Mouse (Mus musculus) forebrain, postnatal 0 days (tissue): ENCODE results near the gene Ephb4. TPM values are rescaled to one million over a fixed set of nuclear protein-coding genes. Genes with fewer than 3 reads are reported as not detected.

Experiments
- ATAC-seq: fragments of 200-750 bp; cut with Nextera tagmentation; 2 replicates; pipeline ENCODE4 v1.8.0; 2017; ENCODE audit warnings: mild to moderate bottlenecking, moderate library complexity
- DNase-seq: peaks from one replicate; pipeline ENCODE4 v3.0.0-alpha.2; 2015
- H3K27ac ChIP-seq: fragments of 300-500 bp; sonication (generic); 2 replicates; pipeline ENCODE4 v1.5.1; 2014; ENCODE audit warnings: low read depth, mild to moderate bottlenecking, antibody characterized with exemption, low read length, moderate library complexity, mixed read lengths
- H3K27me3 ChIP-seq: fragments of 300-500 bp; sonication (generic); 2 replicates; pipeline ENCODE4 v1.6.1; 2014; ENCODE audit warnings: mild to moderate bottlenecking, low read length, mixed read lengths; ENCODE audit not compliant: insufficient read depth
- H3K36me3 ChIP-seq: fragments of 300-500 bp; sonication (generic); 2 replicates; pipeline ENCODE4 v1.6.1; 2014; ENCODE audit warnings: mild to moderate bottlenecking, moderate library complexity; ENCODE audit not compliant: insufficient read depth
- H3K4me1 ChIP-seq: fragments of 300-500 bp; sonication (generic); 2 replicates; pipeline ENCODE4 v1.6.1; 2014; ENCODE audit warnings: antibody characterized with exemption; ENCODE audit not compliant: insufficient read depth
- H3K4me2 ChIP-seq: fragments of 300-500 bp; sonication (generic); 2 replicates; pipeline ENCODE4 v1.6.1; 2014; ENCODE audit warnings: low read depth, mild to moderate bottlenecking, moderate library complexity
- H3K4me3 ChIP-seq: fragments of 300-500 bp; sonication (generic); 2 replicates; pipeline ENCODE4 v1.5.1; 2014; ENCODE audit warnings: low read depth, low read length, mixed read lengths
- H3K9ac ChIP-seq: fragments of 300-500 bp; sonication (generic); 2 replicates; pipeline ENCODE4 v1.6.1; 2014; ENCODE audit warnings: mild to moderate bottlenecking
- H3K9me3 ChIP-seq: fragments of 300-500 bp; sonication (generic); 2 replicates; pipeline ENCODE4 v1.6.1; 2016; ENCODE audit warnings: low read length
- CTCF ChIP-seq: sonication (generic); IDR thresholded peaks from 2 replicates; pipeline ENCODE4 v1.5.1; 2016; ENCODE audit warnings: antibody characterized with exemption, control low read depth, low read depth
- WGBS: fragments of 180-500 bp; shearing (Covaris S2); extraction: QIAGEN DNeasy Blood & Tissue Kit; methylation state at CpG from one replicate; pipeline ENCODE4 v1.1.7; 2014; 5-methylcytosine and 5-hydroxymethylcytosine counted together
- polyA plus RNA-seq: library from polyadenylated mRNA; unstranded; fragments of >200 nt; fragmentation: Nextera tagmentation; extraction: Ambion mirVana; gene quantifications from 2 replicates; pipeline ENCODE4 v1.2.1, GENCODE M21; 2015
- total RNA-seq: library from RNA; depleted of rRNA; stranded (reverse); fragments of >200 nt; gene quantifications from 2 replicates; pipeline ENCODE4 v1.2.3, GENCODE M21; 2014

Gene Ephb4
- total and polyA plus RNA-seq, 2 experiments from 2014 or later = 4.9 to 12.7 TPM

DNA sequence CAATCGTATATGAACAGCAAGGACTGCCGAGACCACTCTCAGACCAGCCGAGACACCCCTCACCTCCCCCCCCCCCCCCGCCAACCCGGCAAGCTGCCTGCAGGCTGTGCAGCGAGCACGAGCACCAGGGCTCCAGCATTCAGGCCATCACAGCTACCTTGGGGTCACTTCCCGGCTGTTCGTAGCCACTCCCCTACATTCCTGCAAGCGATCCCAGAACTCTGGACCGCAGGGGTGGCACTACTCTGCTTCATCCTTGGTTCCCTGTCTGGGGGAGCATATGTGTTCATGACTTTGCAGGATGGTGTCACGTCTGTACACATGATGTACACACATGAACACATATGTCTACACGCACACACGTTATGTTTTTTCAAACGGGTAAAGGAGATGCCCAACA is 27.7 kb downstream of the Ephb4 start:
- no peak for DNase-seq
- H3K27ac ChIP-seq = no peak overlapping the region

DNA sequence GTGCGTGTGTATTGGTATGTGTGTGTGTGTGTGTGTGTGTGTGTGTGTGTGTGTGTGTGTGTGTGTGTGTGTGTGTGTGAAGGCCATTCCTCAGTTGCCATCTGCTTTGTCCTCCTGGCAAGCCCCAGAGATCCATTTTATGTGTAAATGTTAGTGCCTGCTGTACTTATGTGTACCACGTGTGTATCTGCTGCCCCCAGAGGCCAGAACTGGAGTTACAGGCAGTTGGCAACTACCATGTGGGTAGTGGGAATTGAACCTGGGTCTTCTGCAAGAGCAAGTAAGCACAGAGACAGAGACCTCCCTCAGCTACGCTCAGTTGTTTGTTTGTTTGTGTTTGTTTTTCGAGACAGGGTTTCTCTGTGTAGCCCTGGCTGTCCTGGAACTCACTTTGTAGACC is 31.2 kb downstream of the Ephb4 start:
- Histone ChIP-seq H3K4me2 (no peak overlapping the region), H3K36me3 (no peaks in the 10 kb centered on the region), H3K27ac (no peak overlapping the region), H3K4me3 (no peak overlapping the region), H3K27me3 (no peaks in the 10 kb centered on the region), H3K4me1 (no peaks in the 10 kb centered on the region), H3K9me3 (no peaks in the 10 kb centered on the region), H3K9ac (no peak overlapping the region)
- peak; percentile 53 for DNase-seq
- TF ChIP-seq CTCF = peak; percentile 71
- WGBS = 51% methylated on average over 4 of the region's 4 CpGs
- ATAC-seq = no peak

More for the DNA sequence above, 27.7 kb downstream of the Ephb4 start:
- no peak for TF ChIP-seq CTCF
- no peaks in the 10 kb centered on the region for H3K9me3 ChIP-seq
- H3K9ac ChIP-seq = no peak overlapping the region
- H3K36me3 ChIP-seq = 0 out of 2 replicates have a peak, but pooled peaks cover 2% of the 10 kb centered on the region
- no peak for ATAC-seq
- 33% methylated on average over 11 of the region's 15 CpGs for WGBS
- H3K4me2 ChIP-seq = no peak overlapping the region
- no peaks in the 10 kb centered on the region for H3K27me3 ChIP-seq
- no peaks in the 10 kb centered on the region for H3K4me1 ChIP-seq
- no peak overlapping the region for H3K4me3 ChIP-seq

DNA sequence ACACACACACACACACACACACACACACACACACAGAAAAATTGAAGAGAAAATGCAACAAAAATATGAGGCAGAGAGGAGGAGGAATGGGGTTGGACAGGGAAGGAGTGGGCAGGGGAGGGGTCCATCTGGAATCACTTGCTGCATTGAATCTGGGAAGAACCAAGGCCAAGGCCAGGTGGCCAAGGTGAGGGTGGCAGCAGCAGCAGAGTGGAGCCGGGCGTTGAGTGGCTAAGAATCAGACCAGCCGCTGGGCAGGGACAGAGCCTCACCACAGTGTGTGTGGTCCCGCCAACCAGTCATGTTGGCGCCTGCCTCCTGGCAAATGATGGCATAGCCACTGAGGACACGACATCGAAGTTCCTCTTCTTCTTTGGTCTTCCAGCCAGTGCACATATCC is 33.5 kb downstream of the Ephb4 start:
- no peak overlapping the region for H3K4me2 ChIP-seq
- H3K9me3 ChIP-seq = no peaks in the 10 kb centered on the region
- no peak overlapping the region for H3K9ac ChIP-seq
- no peak for DNase-seq
- 77% methylated on average over 7 of the region's 7 CpGs for WGBS
- H3K27me3 ChIP-seq = no peaks in the 10 kb centered on the region
- no peak overlapping the region for H3K27ac ChIP-seq
- no peak overlapping the region for H3K4me3 ChIP-seq
- no peak for ATAC-seq
- no peaks in the 10 kb centered on the region for H3K36me3 ChIP-seq
- TF ChIP-seq CTCF = no peak
- H3K4me1 ChIP-seq = no peaks in the 10 kb centered on the region

DNA sequence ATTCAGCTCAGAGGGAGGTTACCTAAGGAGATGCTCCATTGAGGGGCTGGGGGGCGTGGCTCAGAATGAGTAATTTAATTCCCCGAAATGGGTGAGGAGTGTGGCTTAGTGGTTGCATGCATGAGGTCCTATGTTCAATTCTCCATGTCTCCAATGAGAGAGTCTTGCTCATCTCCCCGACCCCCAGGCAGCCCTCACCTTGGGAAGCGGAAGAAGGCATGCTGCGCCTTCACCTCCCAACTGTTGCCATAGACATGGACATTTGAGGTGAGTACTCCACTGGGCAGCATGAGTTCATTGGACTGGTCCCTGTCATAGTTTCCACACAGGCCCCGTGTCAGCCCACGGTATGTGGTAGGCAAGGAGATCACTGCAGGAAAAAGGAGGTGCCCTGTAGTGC is 36.8 kb downstream of the Ephb4 start:
- no peaks in the 10 kb centered on the region for H3K9me3 ChIP-seq

DNA sequence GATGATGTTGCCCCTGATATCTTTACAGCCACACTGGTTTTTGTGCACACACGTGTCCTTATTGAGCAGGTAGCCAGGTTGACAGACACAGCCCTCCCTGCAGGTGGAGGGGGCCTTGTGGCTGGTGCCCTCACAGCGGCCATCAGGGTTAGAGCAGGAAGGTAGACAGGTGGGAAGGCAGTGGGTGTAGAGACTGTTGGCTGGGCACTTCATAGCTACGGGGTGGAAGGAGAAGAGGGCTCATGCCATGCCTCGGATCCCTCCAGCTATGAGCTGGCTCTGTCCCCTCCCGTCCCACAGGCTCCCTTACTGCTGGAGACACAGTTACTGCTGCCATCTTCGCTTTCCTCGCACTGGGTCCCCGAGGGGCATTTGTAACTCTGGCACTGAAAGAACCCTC is 41.7 kb downstream of the Ephb4 start:
- no peaks in the 10 kb centered on the region for H3K36me3 ChIP-seq
- ATAC-seq (no peak), DNase-seq (no peak)
- no peaks in the 10 kb centered on the region for H3K27me3 ChIP-seq
- no peak overlapping the region for H3K27ac ChIP-seq
- no peak overlapping the region for H3K4me3 ChIP-seq
- no peak for TF ChIP-seq CTCF
- H3K9me3 ChIP-seq = no peaks in the 10 kb centered on the region
- WGBS = 83% methylated on average over 8 of the region's 8 CpGs
- H3K4me2 ChIP-seq = no peak overlapping the region
- no peaks in the 10 kb centered on the region for H3K4me1 ChIP-seq
- H3K9ac ChIP-seq = no peak overlapping the region

More for the DNA sequence above, 36.8 kb downstream of the Ephb4 start:
- no peak overlapping the region for H3K4me3 ChIP-seq
- no peaks in the 10 kb centered on the region for H3K36me3 ChIP-seq
- H3K27ac ChIP-seq = no peak overlapping the region
- H3K9ac ChIP-seq = no peak overlapping the region
- ATAC-seq (no peak), DNase-seq (no peak)
- no peak for TF ChIP-seq CTCF
- no peak overlapping the region for H3K4me2 ChIP-seq
- WGBS = 91% methylated on average over 7 of the region's 7 CpGs
- H3K4me1 ChIP-seq = no peaks in the 10 kb centered on the region
- H3K27me3 ChIP-seq = no peaks in the 10 kb centered on the region

DNA sequence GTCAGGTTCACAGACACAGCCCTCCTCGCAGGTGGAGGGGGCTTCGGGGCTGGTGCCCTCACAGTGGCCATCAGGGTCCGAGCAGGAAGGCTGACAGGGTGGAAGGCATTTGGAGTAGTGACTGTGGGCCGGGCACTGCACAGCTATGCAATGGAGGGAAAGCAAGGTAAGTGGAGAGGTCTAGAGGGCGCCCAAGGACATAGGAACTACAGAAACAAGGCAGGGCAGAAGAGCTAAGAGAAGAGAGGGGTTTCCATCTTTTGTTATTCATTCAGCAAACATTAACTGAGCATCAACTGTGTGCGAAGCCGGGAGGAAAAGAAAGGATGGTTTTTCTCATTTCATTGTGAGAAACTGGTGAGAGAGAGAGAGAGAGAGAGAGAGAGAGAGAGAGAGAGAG is 44.5 kb downstream of the Ephb4 start:
- Histone ChIP-seq H3K4me1 (no peaks in the 10 kb centered on the region), H3K27me3 (no peaks in the 10 kb centered on the region), H3K4me2 (no peak overlapping the region), H3K9ac (no peak overlapping the region), H3K9me3 (no peaks in the 10 kb centered on the region), H3K27ac (no peak overlapping the region), H3K36me3 (no peaks in the 10 kb centered on the region), H3K4me3 (no peak overlapping the region)
- no peak for TF ChIP-seq CTCF
- DNase-seq (no peak), ATAC-seq (no peak)
- 50% methylated on average over 7 of the region's 7 CpGs for WGBS

DNA sequence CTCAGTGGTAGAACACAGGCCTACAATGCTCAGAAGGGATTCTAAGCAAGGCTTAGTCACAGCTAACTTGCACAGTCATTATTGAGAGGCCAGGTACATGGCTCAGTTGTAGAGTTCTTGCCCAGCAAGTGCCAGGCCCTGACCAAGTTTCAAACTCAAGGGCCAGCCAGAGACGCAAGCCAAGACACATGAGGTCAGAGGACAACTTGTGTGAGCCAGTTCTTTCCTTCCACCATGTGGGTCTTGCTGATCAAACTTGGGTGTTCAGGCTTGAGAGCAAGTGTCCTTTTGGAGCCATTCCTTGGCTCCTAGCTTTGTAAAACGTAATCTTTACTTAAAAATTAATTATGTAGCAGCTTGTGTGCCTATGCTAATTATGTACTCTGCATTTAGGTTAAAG is 54.2 kb downstream of the Ephb4 start:
- Histone ChIP-seq H3K9me3 (no peaks in the 10 kb centered on the region), H3K27ac (no peak overlapping the region), H3K27me3 (no peaks in the 10 kb centered on the region), H3K4me3 (no peak overlapping the region), H3K36me3 (no peaks in the 10 kb centered on the region), H3K4me1 (no peaks in the 10 kb centered on the region), H3K4me2 (no peak overlapping the region), H3K9ac (no peak overlapping the region)
- no peak for TF ChIP-seq CTCF
- ATAC-seq = no peak
- no peak for DNase-seq
- WGBS = 72% methylated on average over 2 of the region's 2 CpGs

DNA sequence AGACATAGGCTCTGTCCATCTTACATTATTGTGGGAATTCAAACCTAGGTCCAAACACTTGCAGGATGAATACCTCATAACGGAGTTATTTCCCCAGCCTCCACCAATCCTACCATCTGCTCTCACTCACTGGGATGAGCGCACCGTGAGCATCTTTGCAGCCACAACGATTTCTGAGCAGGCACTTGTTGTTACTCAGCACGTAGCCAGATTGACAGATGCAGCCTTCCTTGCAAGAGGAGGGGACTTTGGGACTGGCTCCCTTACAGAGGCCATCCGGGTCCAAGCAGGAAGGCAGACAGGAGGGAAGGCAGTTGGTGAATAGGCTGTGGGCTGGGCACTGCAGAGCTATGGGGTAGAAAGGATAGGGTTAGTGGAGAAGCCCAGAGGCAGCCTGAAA is 59.5 kb downstream of the Ephb4 start:
- H3K9me3 ChIP-seq = no peaks in the 10 kb centered on the region
- H3K4me2 ChIP-seq = no peak overlapping the region
- WGBS = 39% methylated on average over 6 of the region's 6 CpGs
- H3K9ac ChIP-seq = no peak overlapping the region
- H3K36me3 ChIP-seq = no peaks in the 10 kb centered on the region
- no peak overlapping the region for H3K27ac ChIP-seq
- DNase-seq (peak; percentile 17), ATAC-seq (no peak)
- no peaks in the 10 kb centered on the region for H3K4me1 ChIP-seq
- no peak overlapping the region for H3K4me3 ChIP-seq
- TF ChIP-seq CTCF = no peak
- no peaks in the 10 kb centered on the region for H3K27me3 ChIP-seq
